Mouse (Mus musculus) left cerebral cortex, postnatal 4 days (tissue): ENCODE results near the gene Zfp507. TPM values are rescaled to one million over a fixed set of nuclear protein-coding genes. Genes with fewer than 3 reads are reported as not detected.

Experiments
- DNase-seq: peaks from one replicate; pipeline ENCODE4 v3.0.0-alpha.2; 2022
- intact Hi-C: fragments of 180-260 bp; cut with DNase I; formaldehyde crosslinking; loops from one replicate; pipeline ENCODE4 v1.15.1; 2025
- total RNA-seq, 2 experiments: library from RNA; stranded (reverse); gene quantifications; 2 replicates each; pipeline ENCODE4 v1.2.3; 2021

Gene Zfp507
- total RNA-seq, 2 experiments from 2014 or later, result 34.3 to 36.5 TPM

DNA sequence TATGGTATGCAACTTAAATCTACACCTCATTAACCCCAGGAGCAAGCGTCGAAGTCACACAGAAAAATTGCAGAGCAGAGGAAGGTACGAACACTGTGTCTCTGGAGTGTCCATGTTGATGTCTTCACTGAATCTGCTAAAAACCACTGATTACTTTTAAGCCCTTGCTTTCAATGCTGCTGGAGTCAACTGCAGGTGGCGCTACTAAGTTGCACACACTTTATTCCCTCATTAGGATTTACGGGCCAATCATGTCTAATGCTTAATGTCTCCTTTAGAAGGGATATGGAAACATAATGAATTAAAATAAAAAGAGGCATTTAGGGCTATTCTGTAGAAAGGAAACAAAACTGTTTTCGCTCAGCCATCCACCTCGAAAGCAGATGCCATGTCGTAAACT lies 12.6 kb downstream of the Zfp507 start:
- peak; percentile 25 for DNase-seq
- intact Hi-C loops, result no loop called here

- DNase-seq, result no peak
- intact Hi-C loops, result no loop called here
Observed at GRCm38 (mm10) chr7:35785579-35785978, 17.2 kb downstream of the Zfp507 start.

- DNase-seq, result no peak
- intact Hi-C loops, result no loop called here
Observed at GRCm38 (mm10) chr7:35782252-35782651, 20.6 kb downstream of the Zfp507 start.

DNA sequence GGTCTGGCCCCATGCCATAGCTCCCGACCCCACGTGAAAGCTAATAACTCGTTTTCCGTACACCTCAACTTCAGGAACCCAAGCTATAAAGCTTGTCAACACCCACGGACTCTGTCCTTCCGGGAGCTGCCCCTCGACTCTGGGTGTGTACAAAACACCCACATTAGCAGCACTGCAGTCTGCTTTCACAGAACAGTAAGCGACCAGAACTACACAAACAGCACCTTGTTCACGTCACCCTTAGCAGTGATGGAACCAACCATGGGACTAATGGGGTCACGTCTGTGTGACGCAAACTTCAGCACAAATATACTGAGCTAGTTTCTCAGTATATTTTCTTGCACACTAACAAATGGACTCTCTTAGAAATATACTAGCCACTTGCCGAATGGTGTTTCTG lies 28.7 kb downstream of the Zfp507 start:
- intact Hi-C loops, result no loop called here
- no peak for DNase-seq

DNA sequence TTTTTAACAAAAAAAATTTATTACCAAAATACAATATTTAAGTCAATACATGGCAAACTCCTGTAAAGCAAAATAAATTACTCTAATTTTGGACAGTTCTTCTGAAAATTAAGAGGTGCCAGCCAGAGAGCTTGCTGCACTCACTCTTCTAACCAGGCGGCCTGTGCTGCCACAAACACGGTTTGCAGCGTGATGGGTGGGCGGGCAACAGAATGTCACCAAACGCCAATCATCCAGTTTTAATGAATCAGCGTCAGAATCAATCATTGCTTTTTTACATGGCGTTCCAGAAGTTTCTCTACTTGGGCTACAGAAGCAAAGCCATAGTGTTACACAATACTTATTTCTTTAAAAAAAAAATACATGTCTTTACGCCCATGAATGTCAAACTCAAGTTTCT lies 30.5 kb downstream of the Zfp507 start:
- DNase-seq, result no peak
- intact Hi-C loops, result no loop called here

DNA sequence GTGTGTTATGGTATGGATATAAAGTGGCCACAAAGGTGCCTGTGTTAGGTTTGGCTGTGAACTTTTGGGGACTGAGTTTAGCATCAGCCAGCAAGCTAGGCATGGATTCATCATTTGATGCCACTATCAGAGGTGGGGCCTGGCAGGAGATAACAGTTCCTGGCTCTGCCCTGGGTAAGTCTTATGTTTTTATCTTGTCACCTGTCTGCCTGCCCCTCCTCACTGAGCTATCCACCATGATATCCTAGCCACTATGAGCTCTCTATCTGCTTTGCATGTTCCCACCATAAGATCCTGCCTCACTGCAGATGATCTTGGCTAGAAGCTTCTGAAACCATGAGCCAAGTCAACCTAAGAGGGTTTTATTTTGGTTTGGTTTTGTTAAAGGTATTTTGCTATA lies 31.7 kb downstream of the Zfp507 start:
- intact Hi-C loops, result no loop called here

DNA sequence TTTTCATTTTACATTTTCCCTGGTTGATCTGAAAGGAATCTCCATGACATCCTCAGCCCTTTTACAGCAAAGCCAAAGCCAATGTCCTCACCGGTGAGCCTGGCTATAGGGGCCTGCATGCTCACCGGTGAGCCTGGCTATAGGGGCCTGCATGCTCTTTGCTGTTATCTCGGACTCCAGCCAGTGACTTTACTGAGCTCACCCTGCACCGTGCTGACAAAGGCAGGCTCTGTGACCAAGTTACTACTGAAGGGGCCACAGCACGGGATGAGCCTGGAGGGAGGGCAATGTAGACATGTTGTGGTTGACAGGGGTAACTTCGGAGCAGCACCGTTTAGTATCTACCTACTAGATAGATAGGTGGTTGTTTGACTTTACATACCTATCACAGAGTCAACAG lies 32.7 kb downstream of the Zfp507 start:
- intact Hi-C loops, result no loop called here
- no peak for DNase-seq

More for the DNA sequence above, 31.7 kb downstream of the Zfp507 start:
- DNase-seq, result no peak

DNA sequence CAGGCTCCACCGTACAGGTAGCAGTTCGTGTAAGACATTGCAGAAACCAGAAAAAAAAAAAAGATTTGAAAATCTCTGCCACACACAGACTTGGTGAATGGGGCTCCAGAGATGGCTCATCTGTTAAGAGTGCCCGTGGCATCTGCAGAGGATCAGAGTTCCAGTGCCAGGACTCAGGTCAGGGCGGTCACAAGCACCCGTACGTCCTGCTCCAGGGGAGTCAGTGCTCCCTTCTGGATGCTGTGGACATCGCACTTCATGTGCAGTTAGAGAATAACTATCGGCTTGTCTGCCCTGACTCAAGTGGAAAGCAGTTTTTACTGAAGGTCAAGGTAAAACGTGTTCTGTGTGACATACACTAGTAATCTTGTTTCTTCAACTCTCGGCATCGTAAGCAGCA lies 38.3 kb downstream of the Zfp507 start:
- no peak for DNase-seq

GRCm38 (mm10) chr7:35761801-35762200 lies 41.0 kb downstream of the Zfp507 start:
- DNase-seq, result no peak
- intact Hi-C loops, result no loop called here

More for the DNA sequence above, 38.3 kb downstream of the Zfp507 start:
- intact Hi-C loops, result no loop called here

DNA sequence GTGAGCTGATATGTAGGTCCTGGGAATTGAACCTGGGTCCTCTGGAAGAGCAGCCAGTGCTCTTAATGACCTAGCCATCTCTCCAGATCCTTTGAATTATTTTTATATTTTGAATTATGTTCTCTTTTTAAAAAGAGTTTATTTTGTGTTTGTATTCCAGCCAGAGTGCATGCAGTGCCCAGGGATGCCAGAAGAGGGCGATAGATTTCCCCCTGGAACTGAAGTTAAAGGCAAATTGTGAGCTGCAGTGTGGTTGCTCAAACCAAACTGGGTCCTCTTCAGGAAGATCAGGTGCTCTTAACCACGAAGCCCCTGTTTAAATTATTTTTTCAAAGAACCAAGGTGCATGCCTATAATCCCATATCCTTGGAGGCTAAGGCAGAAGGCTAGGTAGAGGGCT lies 43.2 kb downstream of the Zfp507 start:
- intact Hi-C loops, result no loop called here
- peak; percentile 31 for DNase-seq

DNA sequence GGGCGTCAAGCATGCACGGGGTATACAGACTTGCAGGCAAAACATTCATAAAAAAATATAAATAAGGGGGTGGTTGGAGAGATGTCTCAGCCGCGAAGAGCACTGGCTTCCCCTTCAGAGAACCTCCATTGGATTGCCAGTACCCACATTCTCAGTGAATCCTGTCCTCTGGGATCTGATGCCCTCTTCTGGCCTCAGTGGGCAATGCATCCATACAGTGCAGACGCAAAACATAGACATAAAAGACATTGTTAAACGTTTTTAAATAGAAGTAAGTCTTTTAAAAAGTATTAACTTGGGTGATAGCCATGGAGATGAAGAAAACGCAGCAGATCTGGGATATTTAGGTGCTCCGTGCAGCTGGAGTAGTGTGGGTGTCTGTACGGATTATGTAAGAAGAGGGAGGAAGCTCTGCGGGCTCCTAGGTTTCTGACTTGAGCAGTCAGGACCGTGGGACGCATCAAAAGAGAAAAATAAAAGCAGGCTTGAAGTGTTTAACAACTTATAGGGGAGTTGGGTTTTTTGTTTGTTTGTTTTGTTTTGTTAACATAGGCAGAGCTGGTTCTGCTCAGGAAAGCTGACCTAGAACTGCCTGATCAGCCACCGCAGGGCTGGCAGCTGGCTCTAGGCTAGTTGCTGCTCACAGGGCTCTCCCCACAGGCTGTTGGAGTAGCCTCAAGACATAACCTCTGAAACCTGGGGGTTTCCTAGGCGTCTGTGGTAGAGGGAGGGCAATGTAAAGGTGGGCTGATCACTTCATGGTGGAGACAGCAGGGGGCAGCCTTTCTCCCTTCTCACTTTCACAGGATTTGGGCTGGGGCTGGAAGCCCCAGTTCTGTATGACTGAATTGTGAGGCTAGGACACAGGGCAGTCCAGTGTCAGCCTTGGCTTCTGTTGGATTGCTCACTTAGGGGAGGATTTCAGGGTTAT lies 46.0 kb downstream of the Zfp507 start:
- intact Hi-C loops, result no loop called here
- no peak for DNase-seq

DNA sequence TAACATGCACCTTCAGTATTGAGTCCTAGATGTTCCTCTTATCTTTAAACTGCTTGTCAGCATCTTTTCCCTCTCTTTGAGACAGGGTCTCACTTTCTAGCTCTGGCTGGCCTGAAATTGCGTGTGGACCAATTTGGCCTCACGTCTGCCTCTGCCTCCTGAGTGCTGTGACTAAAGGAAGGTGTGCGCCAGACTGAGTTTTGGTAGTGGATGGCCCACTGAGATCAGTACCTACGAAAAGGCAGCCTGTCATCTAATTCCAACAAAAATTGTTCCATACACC lies 48.0 kb downstream of the Zfp507 start:
- intact Hi-C loops, result loop anchor here (5.0 kb wide), 1 partner anchor 83 kb away; no protein-coding TSS in a partner anchor
- DNase-seq, result no peak

GRCm38 (mm10) chr7:35754033-35754885 lies 48.5 kb downstream of the Zfp507 start, which contains the start of gene Dpy19l3:
TSS of gene Dpy19l3 (minus strand) at chr7:35754454.
- peak; percentile 90 for DNase-seq
- intact Hi-C loops, result loop anchor here (5.0 kb wide), 1 partner anchor 82 kb away; no protein-coding TSS in a partner anchor

DNA sequence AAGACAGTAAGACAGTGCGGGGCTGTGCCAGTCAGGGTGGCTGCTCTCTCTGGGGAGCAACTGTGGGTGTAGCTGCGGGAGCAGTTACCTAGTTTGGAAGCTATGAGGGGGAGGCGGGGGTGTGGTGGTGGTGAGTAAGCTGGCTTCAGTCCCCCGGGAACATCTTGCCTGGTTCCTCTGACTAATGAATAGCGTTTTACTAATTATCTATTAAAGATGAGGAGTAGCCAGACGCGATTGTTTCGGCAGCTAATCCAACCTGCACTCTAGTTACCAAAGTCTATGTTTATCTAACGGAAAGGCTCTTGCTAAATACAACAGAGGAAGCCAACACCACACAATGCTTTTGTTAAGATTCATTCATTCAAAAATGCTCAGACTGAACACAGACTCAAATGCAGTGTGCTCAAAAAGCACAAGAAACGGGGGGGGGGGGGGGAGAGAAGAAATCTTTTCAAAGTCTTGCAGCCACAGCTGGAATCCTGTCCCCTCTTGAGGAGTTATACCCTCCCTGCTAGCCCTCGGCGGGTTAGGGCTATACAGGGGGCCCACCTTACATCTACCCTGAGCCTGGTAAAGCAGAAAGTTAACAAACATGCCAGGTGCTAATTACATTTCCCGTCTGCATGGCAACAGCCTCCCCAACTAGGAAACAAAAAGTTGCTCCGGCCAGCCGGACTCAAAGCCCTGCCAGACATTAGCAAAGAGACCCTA lies 49.3 kb downstream of the Zfp507 start:
- intact Hi-C loops, result loop anchor here (5.0 kb wide), 1 partner anchor 81 kb away; no protein-coding TSS in a partner anchor
- DNase-seq, result no peak

DNA sequence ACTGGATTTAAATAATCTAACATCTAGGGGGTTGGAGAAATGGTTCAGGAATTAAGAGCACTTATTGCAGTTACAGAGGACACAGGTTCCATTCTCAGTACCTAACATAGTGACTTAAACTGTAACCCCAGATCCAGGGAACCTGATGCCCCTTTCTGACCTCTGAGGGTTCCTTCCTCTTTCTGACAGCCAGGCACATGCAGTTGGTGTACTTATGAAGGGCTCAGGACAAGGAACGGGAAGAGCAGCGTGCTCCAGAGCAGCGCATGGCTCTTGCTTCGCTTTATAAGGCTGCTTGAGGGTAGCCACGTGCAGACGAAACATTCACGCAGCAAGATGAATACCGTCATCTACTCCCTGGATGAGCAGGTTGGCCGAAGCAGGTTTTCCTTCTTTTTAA lies 51.9 kb downstream of the Zfp507 start:
- no peak for DNase-seq
- intact Hi-C loops, result loop anchor here (5.0 kb wide), 1 partner anchor 79 kb away; no protein-coding TSS in a partner anchor

DNA sequence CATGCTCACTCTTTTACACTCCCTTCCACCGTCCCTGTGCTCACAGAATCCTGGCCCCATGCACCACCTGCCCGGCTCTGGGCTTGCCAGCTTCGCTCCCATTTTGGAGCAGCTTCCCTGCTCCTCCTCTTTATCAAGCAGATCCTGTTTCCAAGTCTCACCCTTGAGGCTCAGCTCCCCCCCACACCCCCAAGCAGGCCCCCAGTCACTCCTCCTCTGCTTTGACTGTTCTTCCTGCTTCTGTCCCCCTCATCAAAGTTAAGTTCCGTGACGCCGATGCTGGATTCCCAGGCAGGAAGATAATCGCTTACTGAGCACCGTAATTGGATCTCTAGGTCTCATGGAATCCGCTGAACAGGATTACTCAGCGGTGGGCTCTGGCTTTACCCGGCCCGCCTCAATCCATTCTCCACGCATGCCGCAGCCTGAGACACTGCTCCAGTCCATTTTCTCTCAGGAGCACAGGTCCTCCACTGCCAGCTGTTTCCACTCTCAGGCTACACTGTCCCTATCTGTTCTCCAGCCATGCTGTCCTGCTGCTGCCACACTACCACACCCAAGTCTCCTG lies 55.3 kb downstream of the Zfp507 start:
- DNase-seq, result no peak
- intact Hi-C loops, result no loop called here

DNA sequence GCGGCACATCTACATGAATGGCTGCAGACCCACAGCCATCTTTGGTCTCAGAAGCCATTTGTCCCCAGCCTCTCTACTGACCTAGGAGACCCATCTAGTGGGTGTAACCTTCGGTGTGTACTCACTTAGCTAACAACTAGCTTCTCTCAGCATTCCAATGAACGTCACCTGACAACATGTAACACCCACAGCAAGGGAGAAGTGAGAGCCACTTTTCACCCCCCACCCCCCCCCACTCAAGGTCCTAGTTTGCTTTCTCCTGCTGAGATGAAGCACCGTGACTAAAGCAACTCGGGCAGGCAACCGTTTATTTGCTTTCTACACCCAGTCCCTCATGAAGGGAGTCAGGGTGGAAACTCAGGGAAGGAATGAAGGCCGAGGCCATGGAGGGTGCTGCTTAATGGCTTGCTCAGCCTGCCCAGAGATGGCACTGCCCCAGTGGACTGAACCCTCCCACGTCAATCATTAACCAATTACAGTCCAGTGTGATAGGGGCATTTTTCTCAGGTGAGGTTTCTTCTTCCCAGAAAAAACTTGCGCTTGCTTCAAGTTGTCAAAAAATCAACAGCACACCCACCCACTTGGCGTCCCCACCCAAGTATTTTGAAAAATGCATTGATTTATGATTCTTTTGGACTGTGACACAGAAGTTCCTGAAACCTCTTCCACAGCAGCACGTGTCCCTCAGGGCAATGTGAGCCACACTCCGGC lies 56.0 kb downstream of the Zfp507 start:
- intact Hi-C loops, result no loop called here
- DNase-seq, result no peak

DNA sequence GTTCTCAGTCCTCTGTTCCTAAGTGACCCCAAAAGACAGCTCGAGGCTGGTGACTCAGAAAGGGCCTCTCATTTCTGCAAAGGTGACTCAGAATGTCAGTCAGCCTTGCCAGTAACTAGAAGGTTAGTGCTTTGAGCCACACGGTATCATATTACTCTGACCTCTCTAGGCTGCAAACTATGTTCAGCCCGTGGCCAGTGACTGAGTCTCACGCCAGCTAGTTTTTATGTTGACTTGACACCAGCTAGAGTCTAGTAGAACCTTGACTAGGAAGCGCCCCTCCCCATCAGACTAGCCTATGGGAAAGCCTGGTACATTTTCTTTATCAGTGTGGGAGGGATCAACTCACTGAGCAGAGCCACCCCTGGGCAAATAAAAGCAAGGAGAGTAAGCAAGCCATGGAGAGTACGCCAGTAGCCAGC lies 57.5 kb downstream of the Zfp507 start:
- DNase-seq, result no peak
- intact Hi-C loops, result no loop called here

DNA sequence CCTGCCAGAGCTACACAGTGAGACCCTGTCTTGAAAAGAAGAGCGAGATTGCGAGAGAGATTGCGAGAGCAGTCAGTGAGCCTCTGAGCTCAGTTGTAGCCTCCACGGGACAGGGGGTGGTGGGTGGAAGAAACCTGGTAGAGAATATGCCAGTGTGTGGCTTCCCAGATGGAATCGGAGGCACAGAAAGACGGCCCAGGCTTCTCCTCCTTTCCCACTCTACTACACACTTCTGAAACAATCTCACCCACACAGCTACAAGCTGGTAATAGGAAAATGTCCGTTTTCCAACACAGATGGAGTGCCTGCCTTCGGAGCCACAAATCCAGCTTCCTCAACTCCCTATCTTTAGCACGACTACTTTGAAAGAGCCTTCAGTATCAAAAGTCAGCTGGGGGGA lies 58.0 kb downstream of the Zfp507 start:
- DNase-seq, result no peak
- intact Hi-C loops, result no loop called here

DNA sequence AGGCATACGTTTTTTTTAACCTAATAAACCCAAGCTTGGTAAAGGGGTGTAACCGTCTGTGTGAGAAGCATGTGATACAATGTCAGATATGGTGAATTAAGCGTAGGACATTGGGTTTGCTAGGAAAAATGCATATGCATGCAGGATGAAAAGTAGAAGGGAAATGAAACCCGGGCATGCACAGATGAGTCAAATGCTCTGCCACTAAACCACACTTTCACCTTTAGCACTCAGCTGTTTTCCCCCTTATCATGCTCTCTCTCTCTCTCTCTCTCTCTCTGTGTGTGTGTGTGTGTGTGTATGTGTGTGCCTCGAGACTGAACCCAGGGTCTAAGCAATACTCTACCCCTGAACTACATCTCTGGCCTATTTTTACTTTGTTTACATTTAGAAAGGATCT lies 60.5 kb downstream of the Zfp507 start:
- DNase-seq, result no peak
- intact Hi-C loops, result no loop called here
